Mouse (Mus musculus) T-helper 2 cell (primary cell): ENCODE measurements around the gene Gpd1.
"Not testable (repeated sequence)": the region's sequence is repeated elsewhere in the genome, so short reads cannot be mapped to it uniquely, and the experiment has no call there.

ENCODE experiments used
- in situ Hi-C: fragments of 300-600 bp; cut with MboI, MseI; formaldehyde crosslinking; loops from one replicate; pipeline ENCODE4 v1.15.1; 2025; ENCODE audit warnings: high pct_unique_total_duplicates

The Gpd1 gene

DNA sequence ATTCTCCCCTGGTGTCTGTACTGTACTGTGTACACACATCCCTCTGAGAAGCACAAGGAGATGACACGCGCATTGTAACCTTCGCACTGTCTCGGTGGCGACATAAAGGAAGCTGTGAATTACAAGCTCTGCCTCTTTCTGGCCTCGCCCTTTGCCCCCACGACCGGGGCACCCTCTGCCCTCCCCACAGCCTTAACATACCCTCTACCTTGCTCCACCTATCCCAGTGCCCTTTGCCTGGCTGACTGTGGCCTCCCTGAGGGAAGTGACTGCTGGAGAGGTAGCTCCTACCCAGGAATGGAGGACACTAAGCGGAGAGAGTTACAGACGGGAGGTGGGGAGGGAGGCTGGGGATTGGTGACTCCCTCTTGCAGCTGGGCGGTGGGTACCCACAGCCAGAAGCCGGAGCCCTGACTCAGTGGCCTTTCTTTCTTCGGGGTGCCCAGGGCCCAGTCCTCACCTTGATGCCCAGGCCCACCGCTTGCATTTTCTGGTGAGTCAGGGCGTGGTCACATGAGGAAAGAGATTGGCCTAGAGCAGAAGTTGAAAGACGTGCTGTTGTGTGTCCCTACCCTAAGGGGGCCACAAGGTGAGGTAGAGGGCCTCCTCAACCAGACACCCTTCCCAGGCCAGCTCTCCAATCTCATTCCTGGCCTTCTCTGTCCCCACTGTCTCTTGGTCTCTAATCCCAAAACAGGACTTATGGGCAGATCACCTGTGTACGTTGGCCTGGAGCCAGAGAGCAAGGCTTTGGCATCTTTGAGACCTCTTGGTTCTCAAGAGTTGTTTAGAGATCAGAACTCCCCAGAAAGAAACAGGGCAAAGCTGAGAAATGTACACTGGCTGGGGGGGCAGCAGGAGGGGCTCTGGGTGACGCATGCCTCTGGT, 16.9 kb upstream of the Gpd1 start:
- in situ Hi-C loops: no loop called here

- in situ Hi-C loops: not testable (repeated sequence)
Observed at GRCm38 (mm10) chr15:99701640-99701998, 15.7 kb upstream of the Gpd1 start.

DNA sequence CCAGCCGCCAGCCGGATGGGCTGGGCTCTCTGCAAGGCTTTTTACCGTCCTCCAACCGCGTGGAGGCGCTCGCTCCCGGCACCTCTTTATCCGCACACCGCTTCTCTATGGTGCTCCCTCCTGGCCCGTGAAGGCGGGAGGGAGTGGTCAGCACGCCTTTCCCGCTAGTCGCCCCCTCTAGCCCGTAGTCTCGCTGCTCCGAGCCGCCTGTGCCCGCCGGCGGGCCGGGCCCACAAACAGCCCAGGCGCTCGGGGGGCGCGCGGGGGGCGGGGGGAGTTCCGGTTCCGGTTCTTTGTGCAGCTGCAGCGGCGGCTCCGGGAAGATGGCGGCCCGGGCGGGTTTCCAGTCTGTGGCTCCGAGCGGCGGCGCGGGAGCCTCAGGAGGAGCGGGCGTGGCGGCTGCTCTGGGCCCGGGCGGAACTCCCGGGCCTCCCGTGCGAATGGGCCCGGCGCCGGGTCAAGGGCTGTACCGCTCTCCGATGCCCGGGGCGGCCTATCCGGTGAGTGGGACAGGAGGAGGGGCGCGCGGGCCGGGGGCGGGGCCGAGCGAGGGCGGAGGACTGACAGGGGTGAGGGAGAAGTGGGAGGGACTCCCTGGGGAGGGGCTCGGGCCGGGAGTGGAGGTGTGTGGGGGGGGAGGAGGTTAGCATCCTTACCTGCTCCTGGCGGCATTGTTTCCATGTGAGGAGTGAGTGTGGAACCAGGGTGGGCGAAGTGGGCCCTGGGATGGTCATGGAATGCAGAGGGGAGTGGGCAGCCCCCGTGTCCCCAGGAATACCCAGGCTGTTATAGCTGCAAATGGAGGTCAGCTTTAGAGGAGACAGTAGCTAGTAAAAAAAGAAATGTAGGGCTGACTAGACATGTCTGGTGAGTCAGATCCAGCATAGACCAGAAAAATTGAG, 15.1 kb upstream of the Gpd1 start, which contains the start of gene Smarcd1:
Smarcd1 (plus strand) TSS at position 131 of the 902 bp plus-strand sequence.
- in situ Hi-C loops: no loop called here

DNA sequence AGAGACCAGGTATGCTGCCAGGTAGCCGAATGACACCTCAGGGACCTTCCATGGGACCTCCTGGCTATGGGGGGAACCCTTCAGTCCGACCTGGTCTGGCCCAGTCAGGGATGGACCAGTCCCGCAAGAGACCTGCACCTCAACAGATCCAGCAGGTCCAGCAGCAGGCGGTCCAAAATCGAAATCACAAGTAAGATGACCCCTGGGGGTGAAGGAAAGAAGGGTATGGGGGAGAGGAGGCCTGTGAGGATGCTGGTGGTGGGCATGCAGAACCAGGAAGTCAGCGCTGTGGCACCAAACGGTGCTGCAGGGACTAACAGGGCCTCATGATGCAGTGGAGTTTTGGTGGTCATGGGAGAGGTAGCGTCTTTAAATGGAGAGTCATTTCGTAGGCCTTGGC, 14.2 kb upstream of the Gpd1 start:
- in situ Hi-C loops: no loop called here

- in situ Hi-C loops: no loop called here
Observed at GRCm38 (mm10) chr15:99703676-99704040, 13.7 kb upstream of the Gpd1 start.

DNA sequence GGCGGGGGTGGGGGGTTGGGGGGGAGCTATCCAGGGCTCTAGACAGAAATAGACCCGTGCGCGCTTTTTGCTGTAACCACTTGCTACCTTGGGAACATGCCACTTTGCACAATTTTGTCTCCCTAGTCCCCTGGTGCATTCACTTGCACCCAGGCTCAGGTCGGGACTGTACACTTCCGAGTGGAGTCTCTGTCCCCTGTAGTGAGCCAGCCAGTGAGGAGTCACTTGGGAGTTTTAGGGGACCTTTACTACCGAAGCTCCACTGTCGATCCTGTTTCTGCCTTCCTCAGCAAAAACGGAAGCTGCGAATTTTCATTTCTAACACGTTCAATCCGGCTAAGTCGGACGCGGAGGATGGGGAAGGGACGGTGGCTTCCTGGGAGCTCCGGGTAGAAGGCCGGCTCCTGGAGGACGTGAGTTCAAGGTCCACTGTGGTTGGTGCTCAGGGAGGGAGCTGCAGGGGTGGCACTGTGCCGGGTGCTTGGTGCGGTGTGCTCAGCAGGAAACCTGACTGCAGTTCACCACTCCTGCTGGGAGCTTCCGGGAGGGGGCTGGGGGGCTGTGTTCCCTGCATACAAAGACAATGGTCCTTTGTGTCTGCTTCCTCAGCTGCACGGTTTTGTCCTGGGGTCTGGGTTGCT, 13.2 kb upstream of the Gpd1 start:
- in situ Hi-C loops: no loop called here

- in situ Hi-C loops: no loop called here
Observed at GRCm38 (mm10) chr15:99704881-99705280, 12.4 kb upstream of the Gpd1 start.

GRCm38 (mm10) chr15:99705440-99706048, 11.8 kb upstream of the Gpd1 start, which contains the start of gene Gm17349:
Gene Gm17349, minus strand, starts transcription at chr15:99705490.
- in situ Hi-C loops: no loop called here

- in situ Hi-C loops: no loop called here
Observed at GRCm38 (mm10) chr15:99708176-99708575, 9.1 kb upstream of the Gpd1 start.

GRCm38 (mm10) chr15:99710221-99711190, 6.8 kb upstream of the Gpd1 start:
- in situ Hi-C loops: no loop called here

GRCm38 (mm10) chr15:99711491-99711890, 5.8 kb upstream of the Gpd1 start:
- in situ Hi-C loops: no loop called here

DNA sequence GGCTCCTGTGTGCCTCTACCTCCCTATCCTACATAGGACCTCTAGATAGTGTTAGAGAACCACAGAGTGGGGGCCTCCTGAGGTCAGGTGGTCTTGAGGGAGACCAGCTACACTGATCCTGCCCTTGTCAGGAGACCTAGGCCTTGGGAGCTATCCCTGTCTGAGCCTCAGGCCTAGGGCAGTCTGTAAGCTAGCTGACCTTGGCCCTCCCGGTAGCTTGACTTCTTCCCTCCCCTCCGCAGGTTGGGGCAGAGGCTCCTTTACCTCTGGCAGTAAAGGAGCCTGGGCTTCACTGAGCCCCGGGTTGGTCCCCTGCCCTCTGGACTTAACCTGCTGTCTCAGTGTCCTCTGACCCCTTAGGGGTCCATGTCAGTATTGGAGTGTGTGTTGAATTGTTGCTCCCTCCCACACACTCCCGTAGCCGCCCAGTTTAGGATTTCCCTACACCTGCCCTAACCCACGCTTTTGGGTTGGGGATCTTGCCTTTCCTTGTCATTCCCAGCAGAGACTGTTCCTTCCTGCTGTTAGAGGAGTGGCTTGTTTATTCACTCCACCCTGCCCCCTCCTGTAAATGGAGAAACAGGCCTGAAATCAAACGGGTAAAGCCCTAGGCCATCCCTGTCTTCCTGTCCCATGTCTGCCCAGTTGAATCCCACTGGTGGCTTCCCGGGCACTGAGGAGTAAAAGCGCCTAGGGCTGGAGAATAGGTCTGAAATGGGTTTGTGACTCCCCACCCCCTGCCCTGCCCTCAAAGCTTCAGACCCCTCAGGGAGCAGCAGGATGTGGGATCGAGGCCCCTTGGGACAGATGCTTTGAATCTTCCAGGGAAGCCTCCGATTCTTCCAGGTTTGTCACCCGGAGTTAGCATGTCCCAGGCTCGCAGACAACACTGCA, 4.4 kb upstream of the Gpd1 start:
- in situ Hi-C loops: no loop called here

DNA sequence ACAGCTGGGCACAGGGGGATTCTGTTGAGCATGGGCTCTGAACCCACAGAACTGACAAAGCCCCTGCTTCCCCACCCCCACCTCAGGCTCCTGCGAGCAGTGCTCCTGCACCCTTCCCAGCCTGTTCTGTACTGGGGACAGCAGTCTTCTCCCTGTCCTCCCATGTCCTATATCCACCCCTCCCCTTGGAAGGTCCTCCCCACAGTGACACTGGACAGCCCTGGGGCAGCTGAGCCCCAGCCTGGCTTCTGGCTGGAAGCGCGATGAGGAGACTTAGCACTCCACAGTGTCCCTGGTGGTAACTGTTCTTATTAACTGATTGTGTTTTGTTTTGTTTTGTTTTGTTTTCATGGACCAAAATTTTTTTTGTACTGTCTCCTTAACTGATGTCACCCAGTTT, 3.7 kb upstream of the Gpd1 start:
- in situ Hi-C loops: no loop called here

GRCm38 (mm10) chr15:99714206-99714605, 3.1 kb upstream of the Gpd1 start:
- in situ Hi-C loops: no loop called here

- in situ Hi-C loops: no loop called here
Observed at GRCm38 (mm10) chr15:99714858-99715257, 2.5 kb upstream of the Gpd1 start.

- in situ Hi-C loops: no loop called here
Observed at GRCm38 (mm10) chr15:99715361-99715865, 1.9 kb upstream of the Gpd1 start.

GRCm38 (mm10) chr15:99715982-99716746, 1.2 kb upstream of the Gpd1 start:
- in situ Hi-C loops: no loop called here

GRCm38 (mm10) chr15:99716814-99717213, 501 bp upstream of the Gpd1 start:
- in situ Hi-C loops: no loop called here
